Mouse (Mus musculus): ENCODE measurements around the gene Ralgps1. TPM values are rescaled to one million over a fixed set of nuclear protein-coding genes. Genes with fewer than 3 reads are reported as not detected.
"Not testable (repeated sequence)": the region's sequence is repeated elsewhere in the genome, so short reads cannot be mapped to it uniquely, and the experiment has no call there.

Gene Ralgps1
- total RNA-seq, 2 experiments from 2014 or later = 60.2 to 72.7 TPM

DNA sequence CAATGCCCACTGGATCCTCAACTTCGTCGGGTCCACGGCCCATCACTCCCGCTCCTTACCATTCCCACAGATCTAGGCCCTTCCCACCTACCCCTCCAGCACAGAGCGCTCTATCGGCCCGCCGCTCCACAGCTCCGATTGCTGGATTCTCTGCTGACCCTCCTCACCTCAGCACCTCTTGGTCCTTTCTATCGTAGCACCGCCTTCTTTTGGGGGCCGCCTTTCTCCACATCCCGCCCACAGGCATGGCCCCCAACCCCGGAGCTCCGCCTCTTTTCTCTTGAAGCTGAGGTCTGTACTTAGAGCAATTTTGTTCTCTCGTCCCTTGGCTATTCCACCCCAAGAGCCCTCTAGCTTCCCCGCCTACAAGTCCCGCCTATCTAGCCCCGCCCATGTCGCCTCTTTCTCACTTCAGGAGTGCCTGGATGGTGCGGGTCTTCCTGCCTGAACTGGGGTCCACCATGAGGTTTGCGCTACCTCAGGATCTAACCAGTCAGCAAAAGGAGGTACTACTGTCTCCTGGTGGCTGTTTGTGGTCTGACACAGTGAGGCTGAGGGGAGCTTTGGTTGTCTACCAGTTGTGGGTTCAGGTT, 239.7 kb downstream of the Ralgps1 start, which contains the start of gene Garnl3:
Gene Garnl3, minus strand, starts transcription at position 155 of the 593 bp plus-strand sequence.
- DNase-seq = peak; percentile 63

DNA sequence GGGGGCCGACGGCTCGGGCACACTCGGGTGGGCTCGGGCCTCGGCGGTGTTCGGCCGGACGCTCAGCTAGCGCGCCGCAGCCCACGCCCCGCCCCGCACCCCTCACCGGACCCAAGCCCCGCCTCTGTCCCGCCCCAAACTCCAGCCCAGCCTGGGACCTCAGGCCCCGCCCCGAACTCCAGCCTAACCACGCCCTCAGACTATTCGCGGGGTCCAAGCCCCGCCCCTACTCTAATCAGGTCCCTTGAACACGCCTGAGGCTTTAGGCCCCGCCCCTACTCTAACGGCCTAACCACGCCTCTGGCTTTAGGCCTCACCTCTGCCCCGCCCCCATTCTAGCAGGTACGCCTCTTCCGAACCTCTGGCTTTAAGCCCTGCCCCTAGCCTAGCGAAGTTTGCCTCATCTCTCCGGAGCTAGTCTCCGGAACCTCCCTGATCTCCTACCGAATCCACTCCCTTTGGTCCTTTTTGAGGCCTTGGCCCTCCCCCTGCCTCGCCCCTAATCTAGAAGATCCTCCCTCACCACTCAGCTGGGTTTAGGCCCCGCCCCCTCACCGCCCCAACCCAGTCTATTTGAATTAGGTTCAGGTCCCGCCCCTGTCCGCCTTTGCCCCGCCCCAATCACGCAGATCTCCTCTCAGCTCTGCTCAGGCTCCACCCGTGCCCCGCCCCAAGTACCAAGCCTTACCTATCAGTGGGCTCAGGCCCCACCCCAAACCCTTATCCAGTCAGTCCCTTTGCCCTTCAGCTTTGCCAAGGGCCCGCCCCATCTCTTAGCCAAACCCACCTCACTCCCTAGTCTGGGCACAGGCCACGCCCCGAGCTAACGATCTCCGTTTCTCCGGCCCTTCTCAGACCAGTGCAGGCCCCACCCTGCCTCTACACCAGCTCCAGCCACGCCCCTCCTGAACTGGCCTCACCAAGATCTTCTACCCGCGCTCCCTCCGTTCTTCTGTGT, 240.5 kb downstream of the Ralgps1 start:
- peak; percentile 93 to 94 for DNase-seq

DNA sequence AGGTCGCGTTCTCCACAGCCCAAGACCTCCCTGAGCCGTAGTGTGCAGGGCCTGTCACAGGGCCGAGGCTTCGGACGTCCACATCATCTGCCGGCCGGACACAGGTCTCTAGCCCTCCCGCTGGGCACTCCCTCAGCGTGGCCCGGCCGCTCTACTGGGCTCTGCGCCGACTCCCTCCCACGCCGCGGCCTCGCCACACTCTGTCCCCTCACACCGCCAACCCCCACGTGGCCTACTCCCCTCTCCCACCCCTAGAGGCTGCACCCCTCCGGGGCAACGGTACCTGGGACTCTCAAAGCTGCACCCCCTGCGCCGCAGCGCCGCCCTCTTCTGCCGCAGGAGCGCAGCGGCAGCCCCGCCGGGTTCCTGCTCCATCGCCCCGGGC, 241.2 kb downstream of the Ralgps1 start:
- no peak for DNase-seq

DNA sequence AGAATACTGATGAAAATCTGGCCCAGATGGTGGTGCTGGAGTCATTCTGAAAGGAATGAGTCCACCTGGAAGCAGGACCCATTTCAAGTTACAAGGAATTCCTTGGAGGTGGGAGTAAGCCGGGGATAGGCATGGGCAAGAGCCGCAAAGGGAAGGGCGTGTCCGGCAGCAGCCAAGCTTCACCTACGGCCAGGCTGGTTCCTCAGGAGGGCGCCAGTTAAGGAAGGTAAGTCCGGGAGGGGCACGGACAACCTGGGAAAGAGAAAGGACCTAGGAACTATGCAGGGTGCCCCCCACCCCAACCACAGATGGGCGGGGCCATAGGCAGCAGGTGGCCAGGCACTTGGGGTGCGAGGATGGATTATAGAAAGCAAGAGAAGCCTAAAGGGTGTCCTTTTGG, 241.6 kb downstream of the Ralgps1 start:
- DNase-seq = no peak

DNA sequence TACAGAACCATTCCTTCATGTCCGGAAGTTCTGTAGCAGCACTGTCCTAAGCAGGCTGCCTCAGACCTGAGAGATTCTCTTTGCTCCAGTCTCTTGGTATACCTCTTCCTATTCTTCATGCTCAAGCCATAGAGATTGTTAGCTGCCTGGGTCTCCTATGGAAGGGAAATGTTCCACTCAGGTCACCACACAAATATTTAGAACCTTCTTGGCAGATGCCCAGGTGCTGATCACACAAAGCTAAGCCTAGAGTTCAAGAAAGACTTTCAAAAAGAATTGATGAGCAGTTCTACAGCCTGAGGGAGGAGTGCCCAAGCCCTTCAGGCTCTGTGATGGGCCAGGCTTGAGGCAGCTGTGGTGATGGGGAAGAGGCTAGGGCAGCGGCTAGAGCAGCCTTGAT, 242.3 kb downstream of the Ralgps1 start:
- no peak for DNase-seq

DNA sequence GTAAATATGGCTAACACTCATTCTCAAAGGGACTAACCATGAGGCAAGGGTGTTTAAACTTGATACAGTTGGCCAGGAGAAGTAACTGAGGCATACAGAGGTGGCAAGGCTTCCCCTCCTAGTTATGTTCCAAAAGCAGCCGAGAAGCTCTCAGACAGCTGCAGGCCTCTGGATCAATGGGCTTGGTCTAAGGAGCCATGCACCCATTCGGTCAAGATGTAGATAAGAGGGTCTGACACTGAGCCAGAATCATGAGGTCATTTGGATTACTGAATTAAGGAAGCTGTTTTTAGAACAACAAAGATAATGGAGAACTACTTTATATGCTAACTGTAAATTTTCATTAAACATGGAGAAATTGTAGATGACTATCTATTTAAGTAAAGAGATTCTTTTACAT, 244.0 kb downstream of the Ralgps1 start:
- no peak for DNase-seq

DNA sequence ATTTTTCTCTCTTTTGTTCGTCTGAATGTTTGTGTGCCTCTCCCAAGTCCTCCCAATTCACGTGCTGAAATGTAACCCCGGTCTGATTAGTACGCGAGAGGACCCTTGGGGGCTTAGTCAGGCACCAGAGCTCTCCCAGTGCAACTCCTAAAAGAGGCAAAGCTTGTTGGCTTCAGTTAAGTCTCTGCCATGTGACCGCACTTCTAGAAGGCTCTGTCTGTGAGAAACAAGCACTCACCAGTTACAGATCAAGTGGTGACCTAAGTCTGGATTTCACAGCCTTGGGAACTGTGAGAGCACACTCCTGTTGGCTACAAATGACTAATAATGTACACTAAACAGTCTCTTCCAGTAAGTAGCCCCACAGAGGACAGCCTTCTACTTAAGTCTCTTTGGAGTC, 248.4 kb downstream of the Ralgps1 start:
- no peak for DNase-seq

DNA sequence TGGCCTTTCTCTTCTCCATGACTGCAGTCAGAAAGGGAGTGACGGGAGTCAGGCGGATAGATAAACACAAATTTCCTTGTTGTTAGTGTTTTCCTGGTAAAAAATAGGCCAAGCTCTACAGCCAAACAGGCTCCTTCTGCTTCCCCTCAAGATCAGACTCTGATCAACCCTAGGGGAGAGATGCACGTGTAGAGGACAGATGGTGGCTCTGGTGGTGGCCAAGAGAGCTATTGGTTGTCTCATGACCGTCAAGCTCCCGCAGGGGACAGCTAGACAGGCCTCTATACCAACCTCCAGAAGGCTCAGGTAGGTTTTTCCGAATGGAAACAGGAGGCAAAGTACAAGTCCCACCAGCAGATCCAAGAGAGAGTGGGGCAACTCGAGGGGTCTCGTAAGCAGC, 270.8 kb downstream of the Ralgps1 start:
- DNase-seq = no peak

DNA sequence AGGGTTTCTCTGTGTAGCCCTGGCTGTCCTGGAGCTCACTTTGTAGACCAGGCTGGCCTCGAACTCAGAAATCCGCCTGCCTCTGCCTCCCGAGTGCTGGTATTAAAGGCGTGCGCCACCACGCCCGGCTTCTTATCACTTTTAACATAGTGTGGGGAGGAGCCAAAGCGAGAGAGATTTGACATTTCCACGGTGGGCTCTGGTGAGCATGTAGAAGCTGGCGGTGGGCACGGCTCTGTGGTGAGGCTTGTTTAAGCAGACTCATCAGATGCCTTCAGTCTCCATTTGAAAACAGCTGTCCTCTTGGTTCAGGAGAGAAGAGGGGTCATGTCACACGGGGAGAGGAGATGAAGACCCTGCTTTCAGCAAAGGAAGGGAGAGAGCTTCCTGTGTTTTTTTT, 274.0 kb downstream of the Ralgps1 start:
- DNase-seq = not testable (repeated sequence)

DNA sequence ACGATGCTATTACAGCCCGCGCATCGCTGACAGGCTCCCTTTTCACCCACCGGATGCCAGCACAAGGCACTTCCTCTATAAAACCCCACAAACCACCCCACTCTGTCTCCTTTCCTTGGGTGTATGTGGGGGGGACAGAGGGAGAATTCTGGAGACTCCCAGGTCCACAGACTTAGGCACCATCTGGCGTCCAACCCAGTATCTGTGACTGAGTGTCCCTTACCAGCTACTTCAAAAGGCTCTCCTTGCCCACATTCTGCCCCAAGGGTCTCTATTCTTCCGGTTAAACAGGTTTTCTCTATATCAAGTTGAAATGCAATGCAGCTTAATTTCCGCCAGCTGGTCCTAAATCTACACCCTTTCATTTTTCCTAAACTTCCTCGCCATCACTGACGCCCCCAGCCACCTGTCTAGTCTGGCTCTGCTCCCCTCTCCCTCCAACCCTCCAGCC, 276.0 kb downstream of the Ralgps1 start:
- no peak for DNase-seq

DNA sequence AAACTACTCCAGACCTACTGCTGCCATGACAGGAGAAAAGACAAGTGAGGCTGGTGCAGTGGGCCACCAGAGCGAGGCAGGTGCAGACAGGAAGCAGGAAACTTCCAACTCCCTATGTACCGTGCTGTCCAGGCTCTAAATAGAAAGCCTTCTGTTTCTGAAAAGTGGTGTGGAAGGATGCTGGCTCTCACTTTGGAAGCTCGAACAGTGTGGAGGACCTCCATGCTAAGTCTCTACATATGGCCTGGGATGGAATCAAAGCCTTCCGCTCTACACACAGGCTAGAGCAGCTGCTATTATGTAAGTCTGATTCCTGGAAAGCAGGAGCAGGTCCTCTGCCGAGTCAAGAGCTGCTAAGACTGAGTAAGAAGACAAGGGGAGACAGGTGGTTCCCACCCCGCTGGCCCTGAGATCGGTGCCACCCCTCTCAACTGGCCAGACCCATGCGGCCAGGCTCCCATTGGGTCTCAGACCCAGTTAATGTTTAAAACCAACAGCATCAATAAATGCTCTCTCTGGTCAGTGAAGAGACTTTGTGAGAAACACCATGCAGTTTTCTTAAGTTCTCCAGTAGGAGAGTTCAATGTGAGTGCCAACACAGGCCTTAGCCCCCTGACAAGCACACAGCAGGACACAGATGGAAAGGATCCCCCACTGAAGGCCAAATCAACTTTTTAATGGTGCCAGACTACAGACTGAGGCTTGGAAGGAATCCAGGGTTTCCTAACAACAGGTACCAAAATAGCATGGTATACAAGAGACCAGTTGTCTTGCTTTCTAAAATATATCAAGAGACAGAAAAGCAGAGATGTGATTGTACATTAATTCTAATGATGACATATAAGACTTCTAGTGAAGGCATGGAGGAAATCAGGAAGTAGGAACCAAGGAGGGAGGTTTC, 280.4 kb downstream of the Ralgps1 start:
- no peak for DNase-seq

DNA sequence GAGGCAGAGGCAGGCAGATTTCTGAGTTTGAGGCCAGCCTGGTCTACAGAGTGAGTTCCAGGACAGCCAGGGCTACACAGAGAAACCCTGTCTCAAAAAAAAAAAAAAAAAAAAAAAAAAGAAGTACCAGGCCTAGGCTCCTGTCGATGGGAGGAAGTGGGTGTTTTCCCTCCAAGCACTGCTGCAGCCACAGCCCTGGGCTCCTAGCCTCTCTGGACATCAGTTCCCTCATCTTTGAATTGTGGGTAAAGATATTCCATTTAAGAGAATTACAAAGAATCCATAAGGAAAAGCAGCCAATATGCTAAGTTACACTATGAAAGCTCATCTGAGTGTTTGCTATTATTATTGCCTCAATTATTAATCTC, 281.3 kb downstream of the Ralgps1 start:
- DNase-seq = not testable (repeated sequence)

DNA sequence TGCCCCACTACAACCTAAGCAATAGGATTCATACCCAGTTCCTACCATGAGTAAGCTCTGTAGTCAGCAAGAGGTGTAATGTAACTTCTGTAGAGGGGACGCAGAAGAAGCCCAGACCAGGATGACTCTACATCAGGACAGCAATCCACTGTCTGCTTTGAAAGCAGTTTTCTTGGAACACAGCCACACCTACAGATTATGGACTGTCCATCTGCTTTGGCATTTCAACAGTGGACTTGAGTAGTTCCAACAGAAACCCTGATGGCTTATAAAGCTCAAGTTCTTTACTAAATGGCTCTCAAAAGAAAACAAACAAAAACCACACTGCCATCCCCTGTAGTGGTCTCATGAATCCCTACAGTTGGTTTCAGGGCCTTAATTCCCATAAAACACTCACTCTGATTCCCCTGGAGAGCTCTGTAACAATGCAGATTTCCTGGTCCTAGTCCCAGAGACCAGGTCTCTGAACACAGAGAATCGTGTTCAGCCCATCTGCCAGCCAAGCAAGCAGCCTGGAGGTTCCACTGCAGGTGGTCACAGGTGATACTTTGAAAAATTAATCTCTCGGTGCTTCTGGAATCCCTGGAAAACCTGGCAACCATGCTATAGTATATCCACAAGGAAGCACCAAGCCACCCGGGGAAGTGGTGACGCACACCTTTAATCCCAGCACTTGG, 281.8 kb downstream of the Ralgps1 start:
- DNase-seq = no peak

DNA sequence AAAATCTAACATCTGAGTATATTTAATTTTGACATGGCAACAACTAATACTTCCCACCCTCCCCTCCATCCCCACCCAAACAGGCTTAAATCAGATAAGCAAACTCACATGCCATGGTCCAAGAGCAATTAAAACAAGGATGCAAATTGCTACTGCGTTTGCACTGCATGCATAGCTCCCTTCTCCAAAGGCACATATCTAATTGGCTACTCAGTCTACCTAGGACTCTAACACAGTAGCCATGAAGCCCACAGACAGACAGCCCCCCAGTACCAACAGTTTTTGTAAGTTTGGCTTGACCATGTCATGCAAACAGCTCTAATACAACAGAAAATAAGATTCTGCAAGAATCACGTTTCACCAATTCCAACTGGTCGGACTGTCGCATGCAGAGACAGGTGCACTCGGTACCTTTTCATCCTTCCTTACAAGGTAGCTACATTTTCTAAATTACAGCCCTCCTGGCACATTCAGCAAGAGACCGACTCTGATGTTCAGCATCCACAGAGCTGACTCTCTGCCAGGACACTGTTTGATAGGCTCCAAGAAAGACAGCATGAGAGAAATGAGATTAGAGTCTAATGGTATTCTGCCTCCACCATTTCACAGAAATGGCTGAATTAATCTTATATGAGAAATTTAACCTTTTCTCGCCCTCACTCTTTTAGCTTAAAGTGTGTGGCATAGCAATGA, 284.5 kb downstream of the Ralgps1 start:
- no peak for DNase-seq

DNA sequence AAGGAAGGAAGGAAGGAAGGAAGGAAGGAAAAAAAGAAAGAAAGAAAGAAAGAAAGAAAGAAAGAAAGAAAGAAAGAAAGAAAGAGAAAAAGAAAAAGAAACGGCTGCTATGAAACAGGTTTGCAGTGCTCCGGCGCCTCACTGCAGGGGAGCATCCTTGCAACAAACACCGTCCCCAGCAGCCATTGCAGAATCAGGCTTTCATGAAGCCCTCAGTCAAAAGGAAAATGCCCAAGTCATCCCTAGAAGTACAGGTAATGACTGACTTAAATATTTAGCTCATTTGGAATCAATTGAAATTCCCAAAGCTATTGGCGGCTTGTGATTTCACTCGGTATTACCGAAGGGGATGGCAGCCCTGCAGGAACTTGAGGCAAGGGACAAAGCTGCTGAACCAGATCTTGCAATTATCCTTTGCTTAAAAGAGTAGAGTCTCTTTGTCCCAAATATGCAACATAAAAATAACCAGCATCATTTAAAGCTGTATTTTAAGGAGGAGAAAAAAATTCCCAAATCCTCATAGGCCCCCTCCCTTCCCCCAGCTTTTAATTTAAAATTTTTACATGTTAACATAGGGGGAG, 285.2 kb downstream of the Ralgps1 start:
- DNase-seq = no peak

DNA sequence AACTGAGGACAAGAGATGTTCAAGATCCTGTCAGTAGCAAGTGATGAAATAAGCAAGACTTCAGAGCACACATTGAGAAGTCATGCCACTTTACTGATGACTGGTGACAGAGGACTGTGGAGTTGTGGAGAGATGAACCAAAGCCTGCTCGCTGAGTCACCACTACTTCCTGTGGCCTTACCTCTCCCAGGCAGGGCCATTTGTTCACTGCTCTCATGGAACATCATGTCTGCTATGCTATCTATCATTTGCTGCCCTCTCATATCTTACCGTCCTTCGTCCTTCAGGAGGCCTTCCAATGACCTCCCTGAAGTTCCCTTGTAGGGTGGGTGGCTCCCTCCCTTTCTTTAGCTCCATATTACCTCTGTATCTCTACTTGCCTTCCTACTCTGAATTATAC, 287.1 kb downstream of the Ralgps1 start:
- DNase-seq = no peak

Small RNAs within 50 kb of the gene (microRNA-seq; reads per million reads assigned to microRNA genes)
- 0 reads per million in 2 experiments for gene Gm25998

Other genes with a start within 250 kb of the Ralgps1 start
- gene Garnl3, start 239.8 kb downstream of the Ralgps1 start, total RNA-seq (2021) = 10 to 100 TPM; 30.9 to 39.9 TPM
- gene Angptl2, start 155.4 kb downstream of the Ralgps1 start, total RNA-seq (2021) = 1 to 10 TPM; 1.1 to 1.7 TPM
- gene Zbtb34, start 59.8 kb upstream of the Ralgps1 start, total RNA-seq (2021) = 10 to 100 TPM; 12.5 to 14.2 TPM
- gene Zbtb43, start 97.1 kb upstream of the Ralgps1 start, total RNA-seq (2021) = 10 to 100 TPM; 26.2 to 27.3 TPM